Mouse (Mus musculus) R1 (cell line): ENCODE measurements around the gene Nin.

Experiments used
- DNase-seq: peaks from one replicate; pipeline ENCODE4 v3.0.0-alpha.2; 2018; ENCODE audit warnings: low read depth, low spot score

Nin gene

GRCm38 (mm10) chr12:70018153-70018552, 95.4 kb downstream of the Nin start:
- DNase-seq: peak; percentile 27

- DNase-seq: no peak
Observed at GRCm38 (mm10) chr12:70015936-70016335, 97.6 kb downstream of the Nin start.

- DNase-seq: no peak
Observed at GRCm38 (mm10) chr12:70011681-70012080, 101.8 kb downstream of the Nin start.

GRCm38 (mm10) chr12:70010356-70010755, 103.2 kb downstream of the Nin start:
- no peak for DNase-seq

- DNase-seq: no peak
Observed at GRCm38 (mm10) chr12:70005103-70005502, 108.4 kb downstream of the Nin start.

GRCm38 (mm10) chr12:69998186-69998983, 115.1 kb downstream of the Nin start:
- DNase-seq: no peak

- DNase-seq: no peak
Observed at GRCm38 (mm10) chr12:69995382-69995781, 118.1 kb downstream of the Nin start.

GRCm38 (mm10) chr12:69986786-69987497, 126.6 kb downstream of the Nin start, which contains the start of gene Sav1:
Sav1 (minus strand) TSS chr12:69987002.
- peak; percentile 60 for DNase-seq

GRCm38 (mm10) chr12:69986241-69986762, 127.2 kb downstream of the Nin start:
- DNase-seq: peak; percentile 68

GRCm38 (mm10) chr12:69985546-69985945, 128.0 kb downstream of the Nin start:
- no peak for DNase-seq

- peak; percentile 25 for DNase-seq
Observed at GRCm38 (mm10) chr12:69982874-69983273, 130.6 kb downstream of the Nin start.

GRCm38 (mm10) chr12:69977376-69977998, 136.0 kb downstream of the Nin start:
- no peak for DNase-seq

GRCm38 (mm10) chr12:69976688-69977087, 136.8 kb downstream of the Nin start:
- no peak for DNase-seq

GRCm38 (mm10) chr12:69973666-69974065, 139.9 kb downstream of the Nin start:
- DNase-seq: no peak

- no peak for DNase-seq
Observed at GRCm38 (mm10) chr12:69968154-69968553, 145.4 kb downstream of the Nin start.

GRCm38 (mm10) chr12:69967112-69967511, 146.4 kb downstream of the Nin start:
- no peak for DNase-seq

- no peak for DNase-seq
Observed at GRCm38 (mm10) chr12:69966071-69966470, 147.4 kb downstream of the Nin start.

GRCm38 (mm10) chr12:69965644-69966043, 147.9 kb downstream of the Nin start:
- DNase-seq: peak; percentile 27

GRCm38 (mm10) chr12:69963141-69963540, 150.4 kb downstream of the Nin start:
- no peak for DNase-seq

GRCm38 (mm10) chr12:69962468-69962867, 151.0 kb downstream of the Nin start:
- DNase-seq: peak; percentile 68
